Mouse (Mus musculus) granulocyte monocyte progenitor cell, adult 5-6 weeks (primary cell): ENCODE measurements around the gene Patj. TPM values are rescaled to one million over a fixed set of nuclear protein-coding genes. Genes with fewer than 3 reads are reported as not detected.

Experiments
- ATAC-seq: replicated peaks from 2 replicates; pipeline ENCODE4 v1.8.0; 2016; ENCODE audit warnings: mild to moderate bottlenecking, moderate TSS enrichment, inconsistent platforms; ENCODE audit not compliant: poor library complexity, severe bottlenecking
- total RNA-seq, 2 experiments: library from RNA; stranded (forward) in 1 of 2; stranded (reverse) in 1 of 2; fragments of 200-712, 200-1000 nt in 1 of 2; fragments of >200 nt in 1 of 2; fragmentation: Nextera tagmentation in 1 of 2; gene quantifications; 2 replicates each; pipeline ENCODE4 v1.2.3; 2014 to 2017

Patj gene
- total RNA-seq, 2 experiments from 2014 or later: 4.7 TPM; not detected in 1

DNA sequence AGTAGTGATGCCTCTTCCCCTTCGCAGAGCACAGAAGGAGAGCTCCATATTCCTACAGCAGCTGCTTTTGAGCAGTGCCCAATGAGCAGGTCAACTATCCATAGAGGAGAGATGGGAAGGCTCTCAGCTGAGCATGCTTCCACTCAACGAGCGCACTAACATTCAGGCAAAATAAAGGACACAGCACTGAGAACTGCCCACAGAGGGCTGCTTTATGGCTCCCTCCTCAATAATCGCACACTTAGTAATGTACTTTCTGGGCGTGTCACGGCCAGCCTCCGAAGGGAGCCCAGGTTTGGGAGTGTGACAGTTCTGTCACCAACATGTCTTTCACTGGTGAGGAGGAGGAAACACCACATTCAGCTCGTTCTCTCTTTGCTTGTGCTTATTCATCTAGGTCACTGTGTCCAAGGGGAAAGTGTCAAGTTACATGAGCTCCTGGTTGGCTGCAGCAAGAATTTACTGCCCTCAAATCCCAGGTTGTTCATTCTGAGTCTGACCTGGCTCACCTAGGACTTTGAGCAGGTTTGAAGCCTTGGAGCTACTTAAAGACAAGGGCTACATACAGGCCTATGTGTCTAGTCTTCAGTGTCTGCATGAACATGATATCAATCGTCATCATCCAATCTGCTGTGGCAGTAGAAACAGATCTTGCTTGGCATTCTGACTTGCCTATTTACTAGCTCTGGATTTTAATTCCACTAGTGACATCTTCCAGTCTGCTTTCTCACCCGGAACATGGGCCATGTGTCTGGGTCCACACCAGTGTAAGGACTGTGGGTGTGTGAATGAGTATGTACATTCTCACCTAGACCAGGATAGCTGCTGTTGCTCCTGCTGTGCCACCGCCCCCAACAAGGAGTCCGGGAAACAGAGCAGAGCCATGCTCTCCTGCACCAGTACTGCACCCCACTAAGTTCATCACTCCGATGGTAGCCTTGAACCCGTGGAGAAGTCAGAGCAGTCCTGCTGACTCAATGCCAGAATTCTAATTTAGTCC is 371.8 kb downstream of the Patj start:
- no peak for ATAC-seq

Other genes with a start within 250 kb of the Patj start
- 24.6 and 29.3 TPM in 2 replicates for gene Tm2d1, start 12.5 kb upstream of the Patj start, total RNA-seq (2014; fragmentation: Nextera tagmentation)
- 14.1 and 18.5 TPM in 2 replicates for gene Tm2d1, start 12.5 kb upstream of the Patj start, total RNA-seq (2017)